Mouse (Mus musculus): ENCODE measurements around the gene Fyb. TPM values are rescaled to one million over a fixed set of nuclear protein-coding genes. Genes with fewer than 3 reads are reported as not detected.
A peak's percentile ranks its signal among the peaks of the same experiment; 100 is the strongest.

Fyb gene
- polyA plus RNA-seq, 1 experiment, result 1,175 TPM

- Histone ChIP-seq H3K4me1 (peaks cover 100% of the 10 kb centered on the region), H3K27me3 (replicated peaks) (no peaks in the 10 kb centered on the region), H3K36me3 (replicated peaks; ENCODE audit: low read length) (peaks cover 90% of the 10 kb centered on the region), H3K9me3 (no peaks in the 10 kb centered on the region), H3K4me3 (replicated peaks) (no peak overlapping the region)
- TF ChIP-seq GATA1 (IDR thresholded peaks at IDR 0.05; ENCODE audit: borderline replicate concordance, low read length) (no peak), FLI1 (IDR thresholded peaks at IDR 0.05; ENCODE audit: low read length) (no peak)
Measured at GRCm38 (mm10) chr15:6557552-6557951, 34.9 kb downstream of the Fyb start.

GRCm38 (mm10) chr15:6559188-6559587, 36.5 kb downstream of the Fyb start:
- Histone ChIP-seq H3K27me3 (replicated peaks) (no peaks in the 10 kb centered on the region), H3K4me3 (replicated peaks) (no peak overlapping the region), H3K4me1 (peaks cover 97% of the 10 kb centered on the region), H3K9me3 (no peaks in the 10 kb centered on the region), H3K36me3 (replicated peaks; ENCODE audit: low read length) (peaks cover 91% of the 10 kb centered on the region)
- TF ChIP-seq GATA1 (IDR thresholded peaks at IDR 0.05; ENCODE audit: borderline replicate concordance, low read length), result no peak
- TF ChIP-seq FLI1 (IDR thresholded peaks at IDR 0.05; ENCODE audit: low read length), result no peak

DNA sequence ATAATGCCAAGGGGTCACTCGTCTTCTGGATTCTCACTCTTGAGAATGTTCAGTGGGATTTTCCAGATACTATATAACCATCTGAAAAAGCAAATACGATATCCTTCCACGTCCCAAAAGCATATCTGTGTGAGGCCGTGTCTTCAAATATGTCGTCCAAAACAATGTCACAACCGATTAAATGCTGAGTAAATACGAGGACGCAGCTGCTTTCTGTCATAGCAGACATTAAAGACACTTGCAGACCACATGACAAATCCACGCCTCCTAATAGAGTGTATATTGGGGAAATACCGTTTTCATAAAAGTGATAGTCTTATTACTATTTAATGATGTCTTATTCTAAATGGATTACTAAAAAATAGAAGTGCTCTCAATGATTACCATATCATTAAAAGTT, 38.0 kb downstream of the Fyb start:
- no peak for TF ChIP-seq GATA1 (IDR thresholded peaks at IDR 0.05; ENCODE audit: borderline replicate concordance, low read length)
- no peak for TF ChIP-seq FLI1 (IDR thresholded peaks at IDR 0.05; ENCODE audit: low read length)

GRCm38 (mm10) chr15:6562161-6562560, 39.5 kb downstream of the Fyb start:
- TF ChIP-seq GATA1 (IDR thresholded peaks at IDR 0.05; ENCODE audit: borderline replicate concordance, low read length), result no peak
- no peak for TF ChIP-seq FLI1 (IDR thresholded peaks at IDR 0.05; ENCODE audit: low read length)
- peaks cover 93% of the 10 kb centered on the region for H3K36me3 ChIP-seq (replicated peaks; ENCODE audit: low read length)
- peaks cover 93% of the 10 kb centered on the region for H3K4me1 ChIP-seq

More for the DNA sequence above, 38.0 kb downstream of the Fyb start:
- Histone ChIP-seq H3K4me3 (replicated peaks) (no peak overlapping the region), H3K9me3 (no peaks in the 10 kb centered on the region), H3K4me1 (peaks cover 95% of the 10 kb centered on the region), H3K36me3 (replicated peaks; ENCODE audit: low read length) (peaks cover 93% of the 10 kb centered on the region), H3K27me3 (replicated peaks) (no peaks in the 10 kb centered on the region)

GRCm38 (mm10) chr15:6562629-6563028, 40.0 kb downstream of the Fyb start:
- no peak overlapping the region for H3K4me3 ChIP-seq (replicated peaks)
- peaks cover 93% of the 10 kb centered on the region for H3K36me3 ChIP-seq (replicated peaks; ENCODE audit: low read length)
- H3K27me3 ChIP-seq (replicated peaks), result no peaks in the 10 kb centered on the region
- no peaks in the 10 kb centered on the region for H3K9me3 ChIP-seq
- TF ChIP-seq FLI1 (IDR thresholded peaks at IDR 0.05; ENCODE audit: low read length) (no peak), GATA1 (IDR thresholded peaks at IDR 0.05; ENCODE audit: borderline replicate concordance, low read length) (no peak)
- peaks cover 93% of the 10 kb centered on the region for H3K4me1 ChIP-seq

More at GRCm38 (mm10) chr15:6562161-6562560, 39.5 kb downstream of the Fyb start:
- no peak overlapping the region for H3K4me3 ChIP-seq (replicated peaks)
- no peaks in the 10 kb centered on the region for H3K27me3 ChIP-seq (replicated peaks)
- H3K9me3 ChIP-seq, result no peaks in the 10 kb centered on the region

- Histone ChIP-seq H3K4me3 (replicated peaks) (peak overlapping the region; percentile 87), H3K36me3 (replicated peaks; ENCODE audit: low read length) (peaks cover 93% of the 10 kb centered on the region), H3K4me1 (peaks cover 93% of the 10 kb centered on the region), H3K27me3 (replicated peaks) (no peaks in the 10 kb centered on the region), H3K9me3 (no peaks in the 10 kb centered on the region)
- TF ChIP-seq GATA1 (IDR thresholded peaks at IDR 0.05; ENCODE audit: borderline replicate concordance, low read length) (no peak), FLI1 (IDR thresholded peaks at IDR 0.05; ENCODE audit: low read length) (no peak)
Measured at GRCm38 (mm10) chr15:6564977-6565421, 42.3 kb downstream of the Fyb start.

- no peaks in the 10 kb centered on the region for H3K9me3 ChIP-seq
- TF ChIP-seq GATA1 (IDR thresholded peaks at IDR 0.05; ENCODE audit: borderline replicate concordance, low read length), result no peak
- no peak for TF ChIP-seq FLI1 (IDR thresholded peaks at IDR 0.05; ENCODE audit: low read length)
- H3K27me3 ChIP-seq (replicated peaks), result no peaks in the 10 kb centered on the region
- peaks cover 93% of the 10 kb centered on the region for H3K36me3 ChIP-seq (replicated peaks; ENCODE audit: low read length)
- H3K4me3 ChIP-seq (replicated peaks), result no peak overlapping the region
- peaks cover 93% of the 10 kb centered on the region for H3K4me1 ChIP-seq
Measured at GRCm38 (mm10) chr15:6565873-6566272, 43.2 kb downstream of the Fyb start.

- H3K4me1 ChIP-seq, result peaks cover 93% of the 10 kb centered on the region
- TF ChIP-seq FLI1 (IDR thresholded peaks at IDR 0.05; ENCODE audit: low read length) (no peak), GATA1 (IDR thresholded peaks at IDR 0.05; ENCODE audit: borderline replicate concordance, low read length) (no peak)
- H3K36me3 ChIP-seq (replicated peaks; ENCODE audit: low read length), result peaks cover 93% of the 10 kb centered on the region
- no peaks in the 10 kb centered on the region for H3K27me3 ChIP-seq (replicated peaks)
- H3K4me3 ChIP-seq (replicated peaks), result peak overlapping the region; percentile 83
- no peaks in the 10 kb centered on the region for H3K9me3 ChIP-seq
Measured at GRCm38 (mm10) chr15:6567993-6568392, 45.3 kb downstream of the Fyb start.

- H3K4me3 ChIP-seq (replicated peaks), result peak overlapping the region; percentile 83
- H3K36me3 ChIP-seq (replicated peaks; ENCODE audit: low read length), result peaks cover 93% of the 10 kb centered on the region
- no peak for TF ChIP-seq GATA1 (IDR thresholded peaks at IDR 0.05; ENCODE audit: borderline replicate concordance, low read length)
- TF ChIP-seq FLI1 (IDR thresholded peaks at IDR 0.05; ENCODE audit: low read length), result no peak
- no peaks in the 10 kb centered on the region for H3K27me3 ChIP-seq (replicated peaks)
- H3K4me1 ChIP-seq, result peaks cover 93% of the 10 kb centered on the region
- H3K9me3 ChIP-seq, result no peaks in the 10 kb centered on the region
Measured at GRCm38 (mm10) chr15:6568605-6569004, 46.0 kb downstream of the Fyb start.

DNA sequence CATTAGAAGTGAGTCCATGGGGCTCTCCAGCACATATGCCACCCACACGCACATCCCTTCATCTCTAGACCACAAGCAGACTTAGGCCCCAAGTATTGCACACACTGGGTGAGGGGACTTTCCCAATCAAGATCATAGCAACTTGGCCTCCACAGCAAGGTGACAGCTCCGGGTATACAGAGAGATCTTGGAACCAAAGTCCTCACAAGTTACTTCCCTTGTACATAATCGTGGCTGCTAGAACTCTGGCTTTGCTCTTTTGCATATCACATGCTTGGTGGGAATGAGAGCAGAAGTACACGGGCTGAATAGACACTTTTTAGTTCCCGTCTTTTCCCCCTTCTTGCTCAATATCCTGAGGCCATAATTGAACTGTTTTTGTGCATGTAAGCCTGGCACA, 46.4 kb downstream of the Fyb start:
- Histone ChIP-seq H3K4me1 (peaks cover 95% of the 10 kb centered on the region), H3K36me3 (replicated peaks; ENCODE audit: low read length) (peaks cover 93% of the 10 kb centered on the region), H3K27me3 (replicated peaks) (no peaks in the 10 kb centered on the region), H3K9me3 (no peaks in the 10 kb centered on the region), H3K4me3 (replicated peaks) (peak overlapping the region; percentile 83)
- no peak for TF ChIP-seq FLI1 (IDR thresholded peaks at IDR 0.05; ENCODE audit: low read length)
- TF ChIP-seq GATA1 (IDR thresholded peaks at IDR 0.05; ENCODE audit: borderline replicate concordance, low read length), result no peak
